Mouse (Mus musculus) kidney, embryonic 14.5 days (tissue): Measurements from ENCODE around the gene Acss2. TPM values are rescaled to one million over a fixed set of nuclear protein-coding genes. Genes with fewer than 3 reads are reported as not detected.

ENCODE experiments used
- ATAC-seq: fragments of 200-750 bp; cut with Nextera tagmentation; 2 replicates; pipeline ENCODE4 v1.8.0; 2017; ENCODE audit warnings: moderate number of reproducible peaks, mild to moderate bottlenecking, moderate TSS enrichment, moderate library complexity; ENCODE audit not compliant: low FRiP score, low TSS enrichment
- H3K27ac ChIP-seq: fragments of 300-500 bp; sonication (generic); 2 replicates; pipeline ENCODE4 v1.5.1; 2014; ENCODE audit warnings: low read depth, mild to moderate bottlenecking, low read length, moderate library complexity, mixed read lengths
- H3K27me3 ChIP-seq: fragments of 300-500 bp; sonication (generic); 2 replicates; pipeline ENCODE4 v1.6.1; 2014; ENCODE audit warnings: mild to moderate bottlenecking, low read length; ENCODE audit not compliant: control insufficient read depth, insufficient read depth
- H3K36me3 ChIP-seq: fragments of 300-500 bp; sonication (generic); 2 replicates; pipeline ENCODE4 v1.6.1; 2014; ENCODE audit warnings: low read length, mixed read lengths; ENCODE audit not compliant: control insufficient read depth, insufficient read depth
- H3K4me1 ChIP-seq: fragments of 300-500 bp; sonication (generic); 2 replicates; pipeline ENCODE4 v1.6.1; 2014; ENCODE audit warnings: low read length, mixed read lengths; ENCODE audit not compliant: control insufficient read depth, insufficient read depth
- H3K4me2 ChIP-seq: fragments of 300-500 bp; sonication (generic); replicated peaks from 2 replicates; pipeline ENCODE4 v1.6.1; 2014; ENCODE audit warnings: low read depth, mild to moderate bottlenecking, low read length
- H3K4me3 ChIP-seq: fragments of 300-500 bp; sonication (generic); 2 replicates; pipeline ENCODE4 v1.5.1; 2014; ENCODE audit warnings: mild to moderate bottlenecking, low read length
- H3K9ac ChIP-seq: fragments of 300-500 bp; sonication (generic); 2 replicates; pipeline ENCODE4 v1.6.1; 2014; ENCODE audit warnings: low read depth, mild to moderate bottlenecking, low read length, moderate library complexity
- H3K9me3 ChIP-seq: fragments of 300-500 bp; sonication (generic); 2 replicates; pipeline ENCODE4 v1.6.1; 2016; ENCODE audit warnings: low read length; ENCODE audit not compliant: control insufficient read depth
- WGBS: fragments of 180-500 bp; shearing (Covaris S2); extraction: QIAGEN DNeasy Blood & Tissue Kit; methylation state at CpG from one replicate; pipeline ENCODE4 v1.1.7; 2014; 5-methylcytosine and 5-hydroxymethylcytosine counted together
- polyA plus RNA-seq: library from polyadenylated mRNA; unstranded; fragments of >200 nt; fragmentation: Nextera tagmentation; extraction: Ambion mirVana; gene quantifications from 2 replicates; pipeline ENCODE4 v1.2.1, GENCODE M21; 2014

The Acss2 gene
- polyA plus RNA-seq, 1 experiment from 2014 or later = 10.0 TPM

DNA sequence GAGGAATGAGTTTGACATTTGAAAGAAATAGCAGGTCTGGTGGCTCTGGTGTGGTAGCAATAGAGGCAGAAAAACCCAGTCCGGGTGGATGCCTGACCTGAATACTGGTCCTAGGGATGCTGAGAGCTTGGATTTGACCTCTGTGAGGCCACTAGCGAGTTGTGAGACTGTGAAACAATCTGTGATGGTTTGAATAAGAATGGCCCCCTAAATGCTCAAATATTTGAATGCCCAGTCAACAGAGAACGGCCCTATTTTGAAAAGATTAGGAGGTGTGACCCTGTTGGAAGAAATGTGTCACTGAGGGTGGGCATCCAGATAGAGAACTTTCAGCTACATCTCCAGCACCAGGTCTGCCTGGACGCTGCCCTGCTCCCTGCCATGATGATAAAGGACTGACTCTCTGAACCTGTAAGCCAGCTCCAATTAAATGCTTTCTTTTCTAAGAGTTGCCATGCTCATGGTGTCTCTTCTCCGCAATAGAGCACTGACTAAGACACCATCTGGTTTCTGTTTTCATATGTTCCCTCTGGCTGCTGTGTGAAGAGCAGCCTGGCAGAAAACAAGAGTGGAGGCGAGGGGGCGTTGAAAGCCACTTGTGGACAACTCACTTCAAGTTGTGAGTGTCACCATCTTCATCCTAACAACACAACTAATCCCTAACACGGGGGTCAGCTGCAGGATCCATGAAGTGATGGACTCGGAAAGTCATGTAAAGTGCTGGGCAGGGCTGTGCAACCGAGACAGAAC, 9.9 kb upstream of the Acss2 start:
- Histone ChIP-seq H3K27ac (no peak overlapping the region), H3K9ac (no peak overlapping the region), H3K36me3 (no peaks in the 10 kb centered on the region), H3K27me3 (no peaks in the 10 kb centered on the region), H3K9me3 (no peaks in the 10 kb centered on the region), H3K4me2 (no peak overlapping the region), H3K4me1 (no peaks in the 10 kb centered on the region), H3K4me3 (no peak overlapping the region)
- 85% methylated on average over 10 of the region's 10 CpGs for WGBS
- ATAC-seq = no peak

DNA sequence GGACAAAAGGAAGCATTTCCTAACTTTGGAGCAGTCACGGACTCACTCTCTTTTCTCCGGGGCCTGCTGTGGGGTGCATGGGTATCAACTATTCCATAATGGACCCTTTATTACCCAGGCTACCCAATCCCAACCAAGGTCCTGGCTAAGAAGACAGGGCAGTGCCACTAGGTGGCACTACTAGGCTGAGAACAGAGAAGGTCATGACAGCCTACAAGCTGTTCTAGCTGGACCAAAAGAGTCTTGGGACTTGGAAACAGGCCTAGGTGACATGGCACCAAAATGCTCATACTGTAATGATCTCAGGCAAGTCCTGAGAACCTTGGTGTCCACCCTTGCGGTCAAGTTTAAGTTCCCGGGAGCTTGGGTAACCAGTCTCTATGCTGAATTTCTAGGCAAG, 5.3 kb upstream of the Acss2 start:
- H3K36me3 ChIP-seq = no peaks in the 10 kb centered on the region
- H3K27me3 ChIP-seq = peaks cover 9% of the 10 kb centered on the region
- WGBS = 61% methylated on average over 4 of the region's 4 CpGs
- peaks cover 8% of the 10 kb centered on the region; the same call in 1 of the 2 replicates for H3K4me1 ChIP-seq
- no peaks in the 10 kb centered on the region for H3K9me3 ChIP-seq
- no peak overlapping the region for H3K27ac ChIP-seq
- ATAC-seq = 0 out of 2 replicates have a peak, but pooled peaks have one; percentile 32
- no peak overlapping the region for H3K4me2 ChIP-seq
- no peak overlapping the region for H3K4me3 ChIP-seq
- H3K9ac ChIP-seq = no peak overlapping the region

DNA sequence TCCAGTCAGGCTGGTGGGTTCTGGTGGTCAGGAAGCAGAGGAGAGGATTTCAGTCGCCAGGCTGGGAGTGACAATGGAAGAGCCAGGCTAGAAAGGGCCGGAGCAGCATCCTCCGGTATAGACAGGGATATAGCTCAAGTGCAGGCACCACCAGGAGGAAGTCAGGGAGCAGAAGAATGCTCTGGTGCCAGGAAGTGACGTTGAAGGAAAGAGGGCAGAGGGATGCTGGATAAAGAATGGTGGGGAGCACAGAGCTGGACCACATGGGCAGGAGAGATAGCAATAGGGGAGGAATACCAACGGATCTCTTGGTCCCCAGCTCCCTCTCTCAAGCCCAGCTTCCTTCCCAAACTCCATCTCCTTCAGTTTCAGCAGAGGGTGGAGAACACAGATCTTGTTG, 4.2 kb upstream of the Acss2 start:
- H3K4me3 ChIP-seq = no peak overlapping the region
- no peak overlapping the region for H3K27ac ChIP-seq
- H3K9ac ChIP-seq = no peak overlapping the region
- no peaks in the 10 kb centered on the region for H3K9me3 ChIP-seq
- H3K27me3 ChIP-seq = peaks cover 9% of the 10 kb centered on the region
- peaks cover 8% of the 10 kb centered on the region; the same call in 1 of the 2 replicates for H3K4me1 ChIP-seq
- ATAC-seq = no peak
- 79% methylated on average over 5 of the region's 5 CpGs for WGBS
- H3K36me3 ChIP-seq = no peaks in the 10 kb centered on the region
- H3K4me2 ChIP-seq = no peak overlapping the region; the same call in 1 of the 2 replicates

DNA sequence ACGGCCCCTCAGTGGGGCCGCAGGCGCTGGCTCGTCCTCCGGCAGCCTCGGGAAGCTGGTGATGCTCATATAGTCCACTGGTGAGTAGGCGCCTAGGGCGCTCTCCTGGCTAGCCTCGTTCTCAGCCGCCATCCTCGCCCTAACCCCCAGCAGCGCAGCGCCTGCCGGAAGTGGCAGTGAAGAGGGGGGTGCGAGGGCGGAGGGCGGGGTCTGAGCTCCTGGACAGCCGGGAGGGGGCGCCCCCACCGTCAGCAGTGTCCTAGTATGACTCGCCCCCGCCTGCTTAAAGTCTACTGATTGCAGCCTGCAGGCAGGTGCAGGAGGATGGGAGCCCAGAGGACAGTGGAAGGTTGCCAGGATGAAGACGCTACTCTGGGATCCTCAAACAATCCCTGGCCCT, 3.1 kb upstream of the Acss2 start:
- 4% methylated on average over 22 of the region's 23 CpGs for WGBS
- Histone ChIP-seq H3K9ac (peak overlapping the region; percentile 53; the same call in 1 of the 2 replicates), H3K4me2 (peak overlapping the region; percentile 66), H3K4me3 (peak overlapping the region; percentile 36), H3K27ac (no peak overlapping the region), H3K4me1 (peaks cover 8% of the 10 kb centered on the region; the same call in 1 of the 2 replicates), H3K36me3 (no peaks in the 10 kb centered on the region), H3K27me3 (peaks cover 9% of the 10 kb centered on the region), H3K9me3 (no peaks in the 10 kb centered on the region)
- ATAC-seq = 0 out of 2 replicates have a peak, but pooled peaks have one; percentile 5

DNA sequence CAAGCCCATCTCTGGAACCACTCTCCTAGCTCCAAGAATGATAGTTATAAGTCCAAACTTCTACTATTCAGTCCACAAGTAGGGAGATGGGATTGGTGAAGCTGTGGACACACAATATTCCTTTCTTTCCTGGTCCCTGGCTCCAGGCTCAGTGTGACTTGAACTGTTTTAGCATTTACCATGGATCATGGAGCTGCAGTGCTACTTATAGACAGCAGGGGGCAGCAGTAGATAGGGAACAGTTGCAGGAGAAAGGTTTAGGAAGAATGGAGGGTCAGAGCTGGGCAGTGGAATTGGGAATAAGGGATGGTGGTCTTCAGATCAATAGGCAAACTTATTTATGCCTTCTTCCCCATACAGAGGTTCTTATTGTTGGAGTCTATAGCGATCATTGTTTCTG, 1.8 kb upstream of the Acss2 start:
- ATAC-seq = no peak
- WGBS = 0% methylated on average over 1 of the region's 1 CpGs
- H3K36me3 ChIP-seq = no peaks in the 10 kb centered on the region
- no peak overlapping the region for H3K4me2 ChIP-seq
- H3K9me3 ChIP-seq = no peaks in the 10 kb centered on the region
- no peak overlapping the region for H3K4me3 ChIP-seq
- H3K9ac ChIP-seq = no peak overlapping the region
- peaks cover 8% of the 10 kb centered on the region; the same call in 1 of the 2 replicates for H3K4me1 ChIP-seq
- no peak overlapping the region for H3K27ac ChIP-seq
- H3K27me3 ChIP-seq = peaks cover 9% of the 10 kb centered on the region

DNA sequence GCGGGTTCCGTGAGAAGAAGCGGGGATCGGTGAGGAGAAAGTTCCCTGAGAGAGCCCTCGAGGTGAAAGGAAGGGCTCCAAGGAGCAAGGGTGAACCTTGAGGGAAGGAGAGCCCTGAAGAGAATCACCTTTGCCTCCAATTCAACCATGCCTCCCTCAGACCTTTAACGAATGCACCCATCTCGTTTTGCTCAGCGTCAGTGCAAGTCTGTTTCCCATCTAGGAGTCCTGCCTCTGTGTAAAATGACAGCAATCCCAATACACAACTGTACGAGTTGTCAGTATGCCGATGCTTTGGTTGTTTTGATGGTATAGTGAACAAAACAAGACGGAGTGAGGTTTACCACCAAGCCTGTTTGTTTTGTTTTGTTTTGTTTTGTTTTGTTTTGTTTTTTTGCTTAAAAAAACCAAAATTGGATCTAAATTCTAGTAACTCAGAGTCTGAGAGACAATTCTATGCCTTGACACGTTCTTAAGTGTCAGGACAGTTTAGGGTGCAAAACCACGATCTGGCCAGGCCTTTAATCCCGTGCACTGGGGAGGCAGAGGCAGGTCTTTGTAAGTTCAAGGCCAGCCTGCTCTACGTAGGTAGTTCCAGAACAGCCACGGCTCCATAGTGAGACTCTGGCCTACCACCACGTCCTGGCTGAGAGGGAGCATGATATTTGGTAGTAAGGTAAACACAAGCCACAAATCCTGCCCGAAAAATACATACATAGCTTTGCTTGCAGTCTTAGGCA, 953 bp downstream of the Acss2 start:
- WGBS = 27% methylated on average over 18 of the region's 18 CpGs
- H3K4me1 ChIP-seq = peaks cover 8% of the 10 kb centered on the region; the same call in 1 of the 2 replicates
- no peak for ATAC-seq
- peak overlapping the region; percentile 83 for H3K4me2 ChIP-seq
- peaks cover 9% of the 10 kb centered on the region for H3K27me3 ChIP-seq
- H3K36me3 ChIP-seq = no peaks in the 10 kb centered on the region
- H3K27ac ChIP-seq = no peak overlapping the region
- H3K9me3 ChIP-seq = no peaks in the 10 kb centered on the region
- H3K9ac ChIP-seq = peak overlapping the region; percentile 66
- H3K4me3 ChIP-seq = peak overlapping the region; percentile 76

DNA sequence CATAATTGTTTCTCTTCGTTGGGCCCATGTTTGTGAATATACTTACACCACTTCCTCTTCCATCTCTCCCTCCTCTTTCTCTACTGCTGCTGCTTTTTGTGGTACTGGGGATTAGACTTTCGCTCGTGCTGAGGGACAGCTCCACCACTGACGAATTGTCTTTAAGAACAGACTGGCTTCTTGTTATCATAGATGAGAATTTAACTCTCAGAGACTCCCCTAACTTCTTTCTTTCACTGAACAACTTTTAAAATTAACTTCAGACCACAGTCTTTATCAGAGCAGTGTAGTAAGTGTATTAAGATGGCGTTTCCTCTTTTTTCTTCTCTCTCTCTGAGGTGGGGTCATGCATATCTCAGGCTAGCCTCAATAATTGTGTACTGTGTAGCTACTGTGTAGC, 6.0 kb downstream of the Acss2 start:
- no peak overlapping the region for H3K4me3 ChIP-seq
- H3K9ac ChIP-seq = no peak overlapping the region
- H3K4me1 ChIP-seq = no peaks in the 10 kb centered on the region
- no peak overlapping the region for H3K4me2 ChIP-seq
- no peak for ATAC-seq
- no peak overlapping the region for H3K27ac ChIP-seq
- H3K9me3 ChIP-seq = no peaks in the 10 kb centered on the region
- H3K27me3 ChIP-seq = no peaks in the 10 kb centered on the region
- 70% methylated on average over 5 of the region's 5 CpGs for WGBS
- no peaks in the 10 kb centered on the region for H3K36me3 ChIP-seq

DNA sequence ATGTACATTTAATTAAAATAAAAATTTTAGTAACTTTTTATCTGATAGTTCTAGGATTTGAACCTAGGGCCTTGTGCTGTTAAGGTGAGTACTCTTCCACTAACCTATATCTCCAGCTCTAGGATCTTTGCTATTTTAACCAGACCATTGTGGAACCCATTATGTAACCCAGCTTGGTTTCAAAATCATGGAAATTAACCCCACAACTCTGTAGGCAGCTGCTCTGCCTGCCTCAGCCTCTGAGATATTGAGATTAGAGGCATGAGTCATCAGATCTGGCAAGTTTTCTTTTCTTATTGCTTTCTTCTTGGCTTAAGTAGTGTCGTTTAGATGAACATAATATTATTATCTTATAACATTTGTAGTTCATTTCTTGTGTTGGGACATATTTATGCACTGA, 6.6 kb downstream of the Acss2 start:
- Histone ChIP-seq H3K4me3 (no peak overlapping the region), H3K36me3 (no peaks in the 10 kb centered on the region), H3K4me2 (no peak overlapping the region), H3K9me3 (no peaks in the 10 kb centered on the region), H3K4me1 (no peaks in the 10 kb centered on the region), H3K27ac (no peak overlapping the region), H3K9ac (no peak overlapping the region), H3K27me3 (no peaks in the 10 kb centered on the region)
- no peak for ATAC-seq
- 69% methylated on average over 1 of the region's 1 CpGs for WGBS

DNA sequence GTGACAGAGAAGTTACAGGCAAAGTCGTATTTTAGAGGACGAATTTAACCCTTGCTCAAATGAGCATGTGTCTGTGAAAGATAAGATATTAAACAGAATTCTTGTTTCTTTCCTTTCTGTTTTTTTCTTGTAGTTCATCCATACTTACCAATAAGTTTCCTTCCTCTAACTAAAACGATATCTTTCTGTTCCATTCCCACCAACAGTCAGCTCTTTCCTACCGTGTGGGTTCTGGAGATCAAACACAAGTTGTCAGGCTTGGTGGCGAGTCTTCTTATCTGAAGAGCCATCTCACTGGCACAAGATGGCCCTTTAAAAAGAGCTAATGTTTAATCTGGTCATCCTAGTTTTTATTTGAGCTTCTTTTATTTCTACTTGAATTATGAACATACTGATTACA, 9.6 kb downstream of the Acss2 start:
- Histone ChIP-seq H3K27ac (no peak overlapping the region), H3K9ac (no peak overlapping the region), H3K4me2 (no peak overlapping the region), H3K4me1 (no peaks in the 10 kb centered on the region), H3K4me3 (no peak overlapping the region), H3K27me3 (no peaks in the 10 kb centered on the region), H3K36me3 (no peaks in the 10 kb centered on the region), H3K9me3 (no peaks in the 10 kb centered on the region)
- ATAC-seq = no peak
- 73% methylated on average over 5 of the region's 5 CpGs for WGBS
